Mouse (Mus musculus): ENCODE measurements around the gene Faf1. TPM values are rescaled to one million over a fixed set of nuclear protein-coding genes. Genes with fewer than 3 reads are reported as not detected.

The Faf1 gene
- total and polyA plus RNA-seq, 2 experiments from 2014 or later: 33.3 to 55.2 TPM

- DNase-seq: no peak
Measured at GRCm38 (mm10) chr4:109887856-109888357, 211.5 kb downstream of the Faf1 start.

GRCm38 (mm10) chr4:109897810-109898566, 221.6 kb downstream of the Faf1 start:
- no peak overlapping the region for H3K4me3 ChIP-seq (ENCODE audit: low read depth, low read length)
- no peak for TF ChIP-seq CTCF (IDR thresholded peaks at IDR 0.05; ENCODE audit: low read depth)
- DNase-seq: no peak
- no peaks in the 10 kb centered on the region for H3K27me3 ChIP-seq (ENCODE audit: insufficient read depth, low read length)
- ATAC-seq: no peak
- no peak overlapping the region for H3K9ac ChIP-seq
- H3K4me2 ChIP-seq (ENCODE audit: low read depth): no peak overlapping the region
- H3K4me1 ChIP-seq (ENCODE audit: insufficient read depth): no peaks in the 10 kb centered on the region
- H3K27ac ChIP-seq (ENCODE audit: low read depth, low read length): no peak overlapping the region
- no peaks in the 10 kb centered on the region for H3K9me3 ChIP-seq (ENCODE audit: low read length)
- no peaks in the 10 kb centered on the region; the same call in 1 of the 2 replicates for H3K36me3 ChIP-seq (ENCODE audit: insufficient read depth)
- WGBS: 79% methylated on average over 6 of the region's 6 CpGs

More at GRCm38 (mm10) chr4:109887856-109888357, 211.5 kb downstream of the Faf1 start:
- WGBS: 89% methylated on average over 6 of the region's 6 CpGs
- H3K9ac ChIP-seq: no peak overlapping the region
- TF ChIP-seq CTCF (IDR thresholded peaks at IDR 0.05; ENCODE audit: low read depth): no peak
- H3K4me2 ChIP-seq (ENCODE audit: low read depth): no peak overlapping the region
- H3K36me3 ChIP-seq (ENCODE audit: insufficient read depth): peaks cover 4% of the 10 kb centered on the region
- H3K4me1 ChIP-seq (ENCODE audit: insufficient read depth): no peaks in the 10 kb centered on the region
- ATAC-seq: no peak
- no peak overlapping the region for H3K4me3 ChIP-seq (ENCODE audit: low read depth, low read length)
- H3K9me3 ChIP-seq (ENCODE audit: low read length): peaks cover 4% of the 10 kb centered on the region; the same call in 1 of the 2 replicates
- H3K27me3 ChIP-seq (ENCODE audit: insufficient read depth, low read length): no peaks in the 10 kb centered on the region
- H3K27ac ChIP-seq (ENCODE audit: low read depth, low read length): no peak overlapping the region

GRCm38 (mm10) chr4:109901076-109901475, 224.7 kb downstream of the Faf1 start:
- DNase-seq: no peak
- Histone ChIP-seq H3K4me3 (ENCODE audit: low read depth, low read length) (no peak overlapping the region), H3K9me3 (ENCODE audit: low read length) (no peaks in the 10 kb centered on the region), H3K4me2 (ENCODE audit: low read depth) (no peak overlapping the region), H3K36me3 (ENCODE audit: insufficient read depth) (no peaks in the 10 kb centered on the region; the same call in 1 of the 2 replicates), H3K27ac (ENCODE audit: low read depth, low read length) (no peak overlapping the region), H3K27me3 (ENCODE audit: insufficient read depth, low read length) (no peaks in the 10 kb centered on the region), H3K4me1 (ENCODE audit: insufficient read depth) (no peaks in the 10 kb centered on the region), H3K9ac (no peak overlapping the region)
- no peak for TF ChIP-seq CTCF (IDR thresholded peaks at IDR 0.05; ENCODE audit: low read depth)
- 77% methylated on average over 2 of the region's 2 CpGs for WGBS
- ATAC-seq: no peak

DNA sequence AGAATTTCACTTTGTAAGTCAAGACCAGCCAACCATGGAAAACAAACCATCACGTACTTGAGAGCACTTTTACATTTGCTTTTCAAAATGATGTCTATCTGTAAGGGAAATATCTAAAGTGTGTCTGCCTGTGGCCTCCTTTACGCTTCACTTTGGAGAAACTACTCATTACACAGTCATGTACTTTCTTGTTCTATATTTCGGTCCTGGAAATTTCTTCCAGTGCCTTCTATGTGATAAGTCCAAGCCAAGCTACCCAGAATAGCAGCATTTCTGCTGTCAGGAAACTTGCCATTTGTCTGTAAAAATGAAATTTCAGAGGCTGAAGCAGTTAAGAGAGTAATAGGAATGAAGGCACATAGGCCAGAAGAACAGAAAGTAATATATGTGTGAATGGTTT, 228.1 kb downstream of the Faf1 start:
- no peaks in the 10 kb centered on the region for H3K4me1 ChIP-seq (ENCODE audit: insufficient read depth)
- no peak overlapping the region for H3K9ac ChIP-seq
- no peaks in the 10 kb centered on the region for H3K9me3 ChIP-seq (ENCODE audit: low read length)
- H3K4me2 ChIP-seq (ENCODE audit: low read depth): no peak overlapping the region
- H3K27me3 ChIP-seq (ENCODE audit: insufficient read depth, low read length): no peaks in the 10 kb centered on the region
- no peak overlapping the region for H3K27ac ChIP-seq (ENCODE audit: low read depth, low read length)
- DNase-seq: no peak
- 89% methylated on average over 3 of the region's 3 CpGs for WGBS
- H3K36me3 ChIP-seq (ENCODE audit: insufficient read depth): no peaks in the 10 kb centered on the region; the same call in 1 of the 2 replicates
- H3K4me3 ChIP-seq (ENCODE audit: low read depth, low read length): no peak overlapping the region
- no peak for ATAC-seq
- no peak for TF ChIP-seq CTCF (IDR thresholded peaks at IDR 0.05; ENCODE audit: low read depth)

DNA sequence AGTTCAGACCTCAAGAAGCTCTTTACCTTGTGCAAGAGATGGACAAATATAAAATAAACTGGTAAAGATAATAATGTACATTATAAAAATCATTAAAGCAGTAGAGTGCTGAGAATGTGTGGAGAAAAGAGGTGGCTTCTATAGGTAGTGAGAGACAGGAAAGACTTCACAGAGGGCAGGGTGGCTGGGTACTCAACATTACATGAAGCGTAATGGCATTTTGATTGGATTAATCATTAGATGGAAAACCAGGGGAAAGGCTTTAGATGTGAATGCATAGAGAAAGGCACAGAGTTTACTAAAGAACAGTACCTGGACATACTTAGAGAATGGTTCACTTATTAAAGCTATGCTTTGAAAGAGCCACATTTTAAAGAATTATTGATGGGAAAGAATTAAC, 252.7 kb downstream of the Faf1 start:
- 89% methylated on average over 1 of the region's 1 CpGs for WGBS
- DNase-seq (no peak), ATAC-seq (no peak)
- Histone ChIP-seq H3K36me3 (ENCODE audit: insufficient read depth) (no peaks in the 10 kb centered on the region), H3K4me3 (ENCODE audit: low read depth, low read length) (no peak overlapping the region), H3K9ac (no peak overlapping the region), H3K27me3 (ENCODE audit: insufficient read depth, low read length) (no peaks in the 10 kb centered on the region), H3K4me2 (ENCODE audit: low read depth) (no peak overlapping the region), H3K4me1 (ENCODE audit: insufficient read depth) (no peaks in the 10 kb centered on the region), H3K9me3 (ENCODE audit: low read length) (no peaks in the 10 kb centered on the region), H3K27ac (ENCODE audit: low read depth, low read length) (no peak overlapping the region)
- no peak for TF ChIP-seq CTCF (IDR thresholded peaks at IDR 0.05; ENCODE audit: low read depth)

DNA sequence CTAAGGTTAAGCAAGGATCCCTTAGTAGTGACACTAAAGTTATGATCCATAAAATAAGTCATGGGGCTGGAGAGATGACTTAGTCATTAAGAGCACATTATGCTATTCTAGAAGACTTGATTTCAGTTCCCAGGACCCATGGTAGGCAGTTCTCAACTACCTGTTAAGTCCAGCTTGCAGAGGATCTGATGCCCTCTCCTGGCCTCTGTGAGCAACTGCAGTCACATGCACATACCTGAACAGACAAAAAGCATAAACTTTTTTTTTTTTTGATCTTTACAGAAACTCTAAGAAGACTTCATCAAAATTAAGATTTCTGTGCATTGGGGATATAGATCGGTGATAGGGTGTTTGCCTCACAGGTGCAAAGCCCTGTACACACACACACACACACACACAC, 254.1 kb downstream of the Faf1 start:
- H3K27me3 ChIP-seq (ENCODE audit: insufficient read depth, low read length): no peaks in the 10 kb centered on the region
- H3K9ac ChIP-seq: no peak overlapping the region
- no peaks in the 10 kb centered on the region for H3K9me3 ChIP-seq (ENCODE audit: low read length)
- no peaks in the 10 kb centered on the region for H3K36me3 ChIP-seq (ENCODE audit: insufficient read depth)
- WGBS: 97% methylated on average over 1 of the region's 1 CpGs
- H3K4me3 ChIP-seq (ENCODE audit: low read depth, low read length): no peak overlapping the region
- no peak for ATAC-seq
- DNase-seq: no peak
- H3K4me2 ChIP-seq (ENCODE audit: low read depth): no peak overlapping the region
- peak; percentile 30; the same call in 1 of the 2 replicates for TF ChIP-seq CTCF (IDR thresholded peaks at IDR 0.05; ENCODE audit: low read depth)
- no peak overlapping the region for H3K27ac ChIP-seq (ENCODE audit: low read depth, low read length)
- no peaks in the 10 kb centered on the region for H3K4me1 ChIP-seq (ENCODE audit: insufficient read depth)

- Histone ChIP-seq H3K27ac (ENCODE audit: low read depth, low read length) (no peak overlapping the region), H3K9me3 (ENCODE audit: low read length) (no peaks in the 10 kb centered on the region), H3K9ac (no peak overlapping the region), H3K4me1 (ENCODE audit: insufficient read depth) (no peaks in the 10 kb centered on the region), H3K36me3 (ENCODE audit: insufficient read depth) (no peaks in the 10 kb centered on the region), H3K4me3 (ENCODE audit: low read depth, low read length) (no peak overlapping the region), H3K27me3 (ENCODE audit: insufficient read depth, low read length) (no peaks in the 10 kb centered on the region), H3K4me2 (ENCODE audit: low read depth) (no peak overlapping the region)
- no peak for TF ChIP-seq CTCF (IDR thresholded peaks at IDR 0.05; ENCODE audit: low read depth)
- no peak for DNase-seq
- no peak for ATAC-seq
- WGBS: 71% methylated on average over 1 of the region's 1 CpGs
Measured at GRCm38 (mm10) chr4:109930935-109931334, 254.5 kb downstream of the Faf1 start.

All from forebrain, postnatal 0 days (tissue).